Mouse (Mus musculus) spleen, adult 18-20 months (tissue): ENCODE results near the gene Cacna1s.

ENCODE experiments used
- DNase-seq, 2 experiments: peaks; one replicate each; pipeline ENCODE4 v3.0.0; 2022; ENCODE audit warnings: mixed read lengths in 2 of 2

Cacna1s gene

GRCm38 (mm10) chr1:136051465-136051864 lies 1.1 kb upstream of the Cacna1s start:
- peak in 1 of 2 experiments; percentile 6 for DNase-seq

- no peak for DNase-seq
Observed at GRCm38 (mm10) chr1:136055771-136056170, 3.2 kb downstream of the Cacna1s start.

- DNase-seq = no peak
Observed at GRCm38 (mm10) chr1:136058594-136058993, 6.0 kb downstream of the Cacna1s start.

- DNase-seq = peak; percentile 16 to 71
Observed at GRCm38 (mm10) chr1:136061041-136061789, 8.7 kb downstream of the Cacna1s start.

GRCm38 (mm10) chr1:136061790-136062141 lies 9.2 kb downstream of the Cacna1s start:
- DNase-seq = no peak

- DNase-seq = no peak
Observed at GRCm38 (mm10) chr1:136063991-136064390, 11.4 kb downstream of the Cacna1s start.

GRCm38 (mm10) chr1:136066621-136067020 lies 14.1 kb downstream of the Cacna1s start:
- no peak for DNase-seq

- DNase-seq = no peak
Observed at GRCm38 (mm10) chr1:136067579-136067978, 15.0 kb downstream of the Cacna1s start.

- DNase-seq = peak in 1 of 2 experiments; percentile 28
Observed at GRCm38 (mm10) chr1:136076086-136076485, 23.5 kb downstream of the Cacna1s start.

- DNase-seq = no peak
Observed at GRCm38 (mm10) chr1:136077656-136078055, 25.1 kb downstream of the Cacna1s start.

GRCm38 (mm10) chr1:136081161-136081560 lies 28.6 kb downstream of the Cacna1s start:
- DNase-seq = no peak

- no peak for DNase-seq
Observed at GRCm38 (mm10) chr1:136085988-136086685, 33.6 kb downstream of the Cacna1s start.

GRCm38 (mm10) chr1:136089368-136090165 lies 37.0 kb downstream of the Cacna1s start:
- no peak for DNase-seq

GRCm38 (mm10) chr1:136093726-136094125 lies 41.2 kb downstream of the Cacna1s start:
- DNase-seq = no peak

- no peak for DNase-seq
Observed at GRCm38 (mm10) chr1:136094807-136095206, 42.3 kb downstream of the Cacna1s start.

GRCm38 (mm10) chr1:136102094-136102493 lies 49.5 kb downstream of the Cacna1s start:
- DNase-seq = no peak

GRCm38 (mm10) chr1:136102551-136102950 lies 50.0 kb downstream of the Cacna1s start:
- no peak for DNase-seq

GRCm38 (mm10) chr1:136102981-136103380 lies 50.4 kb downstream of the Cacna1s start:
- no peak for DNase-seq

GRCm38 (mm10) chr1:136103696-136104095 lies 51.1 kb downstream of the Cacna1s start:
- no peak for DNase-seq

- no peak for DNase-seq
Observed at GRCm38 (mm10) chr1:136104741-136105140, 52.2 kb downstream of the Cacna1s start.

- no peak for DNase-seq
Observed at GRCm38 (mm10) chr1:136109464-136109863, 56.9 kb downstream of the Cacna1s start.

- peak; percentile 62 to 85 for DNase-seq
Observed at GRCm38 (mm10) chr1:136116183-136116582, 63.6 kb downstream of the Cacna1s start.

- peak; percentile 17 to 37 for DNase-seq
Observed at GRCm38 (mm10) chr1:136117069-136117468, 64.5 kb downstream of the Cacna1s start.
